In the genomic region with DNA sequence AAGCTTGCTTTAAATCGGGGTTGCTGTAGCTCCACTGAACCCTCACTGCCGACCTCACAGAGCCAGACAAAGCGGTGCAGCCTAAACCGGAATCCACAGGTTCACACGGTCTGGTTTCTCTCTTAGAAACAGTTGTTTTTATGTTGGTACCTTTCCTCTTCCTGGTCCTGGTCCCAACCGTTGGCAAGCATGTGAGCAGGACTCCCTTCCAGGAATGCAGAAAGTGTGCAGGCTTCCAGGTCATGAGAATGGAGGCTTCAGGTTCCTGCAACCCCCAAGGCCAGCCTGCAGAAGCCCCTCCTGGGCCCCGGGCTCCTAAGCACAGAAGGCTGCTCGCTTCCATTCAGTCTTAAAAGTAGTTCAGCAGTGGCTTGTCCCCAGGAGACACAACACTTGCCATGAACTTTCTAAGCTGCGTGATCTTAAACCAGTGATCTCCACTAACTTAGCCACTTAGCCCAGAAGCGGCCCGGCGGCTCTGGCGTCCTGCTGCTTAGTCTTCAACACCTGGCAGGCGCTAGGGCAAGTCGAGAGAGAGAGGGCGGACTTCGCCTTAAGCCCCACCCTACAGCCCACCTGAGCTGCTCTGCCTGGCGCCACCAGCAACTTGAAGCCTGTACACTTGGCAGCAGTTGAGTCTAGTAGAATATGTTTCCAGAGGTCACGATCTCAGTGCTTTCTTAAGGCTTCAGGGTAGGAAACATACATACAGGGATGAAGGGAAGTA, we compare ENCODE assay signal across 10 mouse cellular contexts. TPM values are rescaled to one million over a fixed set of nuclear protein-coding genes. Genes with fewer than 3 reads are reported as not detected.
A peak's percentile ranks its signal among the peaks of the same experiment; 100 is the strongest.
DNase-seq lines count a peak whose midpoint lies in the region; ATAC-seq lines count a peak whose summit lies in the region.
"Had no signal": no experiment of that assay in that cellular context is flagged by ENCODE, and none has a peak within 500 bp of the region (broad histone marks: within the 10 kb centered on the region; RNA-seq: fewer than 3 reads in every experiment).

No protein-coding gene starts in this region.

- peaks cover 11% of the 10 kb centered on the region for H3K36me3 ChIP-seq in heart, embryonic 10.5 days
- no peaks in the 10 kb centered on the region; the same call in 1 of the 2 replicates for H3K36me3 ChIP-seq in heart, embryonic 11.5 days (ENCODE audit: control insufficient read depth, insufficient read depth, low read length)
- H3K36me3 ChIP-seq in embryonic facial prominence, embryonic 14.5 days (ENCODE audit: control insufficient read depth, insufficient read depth, low read length), result peaks cover 8% of the 10 kb centered on the region; the same call in 1 of the 2 replicates

- peaks cover 31% of the 10 kb centered on the region for H3K4me1 ChIP-seq in heart, embryonic 10.5 days
- peaks cover 21% of the 10 kb centered on the region for H3K4me1 ChIP-seq in heart, embryonic 11.5 days (ENCODE audit: control insufficient read depth, insufficient read depth, low read length)
- H3K4me1 ChIP-seq in embryonic facial prominence, embryonic 14.5 days (ENCODE audit: control insufficient read depth, insufficient read depth, low read length), result peaks cover 18% of the 10 kb centered on the region

- ATAC-seq in heart, embryonic 11.5 days (replicated peaks; ENCODE audit: insufficient number of reproducible peaks, low FRiP score, low TSS enrichment), result no peak
- ATAC-seq in embryonic facial prominence, embryonic 14.5 days (ENCODE audit: low read depth), result peak; percentile 50; the same call in 1 of the 2 replicates
- ATAC-seq in megakaryocyte-erythroid progenitor cell, adult 5-6 weeks (replicated peaks; ENCODE audit: low FRiP score, low TSS enrichment, poor library complexity, severe bottlenecking), result no peak

- H3K27ac ChIP-seq in heart, embryonic 10.5 days, result peak overlapping the region; percentile 45; the same call in 1 of the 2 replicates
- no peak overlapping the region; the same call in 1 of the 2 replicates for H3K27ac ChIP-seq in heart, embryonic 11.5 days (ENCODE audit: low read depth, low read length)
- no peak overlapping the region; the same call in 1 of the 2 replicates for H3K27ac ChIP-seq in embryonic facial prominence, embryonic 14.5 days (replicated peaks; ENCODE audit: low read depth, low read length)

- no peak overlapping the region for H3K4me2 ChIP-seq in heart, embryonic 11.5 days
- H3K4me2 ChIP-seq in embryonic facial prominence, embryonic 14.5 days (ENCODE audit: low read depth, low read length), result no peak overlapping the region

- H3K9ac ChIP-seq in heart, embryonic 11.5 days (ENCODE audit: low read depth, low read length), result no peak overlapping the region
- H3K9ac ChIP-seq in embryonic facial prominence, embryonic 14.5 days (ENCODE audit: low read depth, low read length), result no peak overlapping the region

- H3K9me3 ChIP-seq in heart, embryonic 10.5 days, result no peaks in the 10 kb centered on the region
- H3K9me3 ChIP-seq in heart, embryonic 11.5 days (replicated peaks; ENCODE audit: control insufficient read depth, low read length), result no peaks in the 10 kb centered on the region
- no peaks in the 10 kb centered on the region for H3K9me3 ChIP-seq in embryonic facial prominence, embryonic 14.5 days (ENCODE audit: control insufficient read depth, low read length)

- no peak overlapping the region for H3K4me3 ChIP-seq in heart, embryonic 10.5 days
- H3K4me3 ChIP-seq in heart, embryonic 11.5 days (ENCODE audit: low read depth, low read length), result no peak overlapping the region
- H3K4me3 ChIP-seq in embryonic facial prominence, embryonic 14.5 days (ENCODE audit: low read depth, low read length), result no peak overlapping the region

- DNase-seq in heart, embryonic 10.5 days (ENCODE audit: low spot score), result no peak
- DNase-seq in CD4-positive helper T cell, adult 2 months (ENCODE audit: low read depth, low spot score), result peak; percentile 29
- peak; percentile 38 for DNase-seq in embryonic facial prominence, embryonic 14.5 days (ENCODE audit: low spot score)
- peak; percentile 33 for DNase-seq in kidney, postnatal 14 days
- no peak for DNase-seq in right cerebral cortex, postnatal 10 days (ENCODE audit: low spot score in 2 of 2)
- DNase-seq in right cerebral cortex, postnatal 4 days, result no peak
- DNase-seq: adrenal gland, postnatal 14 days; cerebellum, adult 9-10 months had no signal

- H3K27me3 ChIP-seq in heart, embryonic 10.5 days (ENCODE audit: insufficient read depth, poor library complexity, severe bottlenecking), result no peaks in the 10 kb centered on the region
- no peaks in the 10 kb centered on the region for H3K27me3 ChIP-seq in heart, embryonic 11.5 days (ENCODE audit: control insufficient read depth, insufficient read depth, low read length)
- H3K27me3 ChIP-seq in embryonic facial prominence, embryonic 14.5 days (replicated peaks; ENCODE audit: control insufficient read depth, insufficient read depth, low read length), result no peaks in the 10 kb centered on the region

- 49% methylated on average over 19 of the region's 19 CpGs for WGBS in heart, embryonic 10.5 days
- 57% methylated on average over 19 of the region's 19 CpGs for WGBS in heart, embryonic 11.5 days (ENCODE audit: insufficient replicate concordance)
- 61% methylated on average over 19 of the region's 19 CpGs for WGBS in embryonic facial prominence, embryonic 14.5 days

RNA-seq across cellular contexts. Expression of a gene that starts 17.1 kb away (rescaled TPM):
- 2.9 and 4.8 TPM in 2 replicates for polyA plus RNA-seq in heart, embryonic 10.5 days (2016; fragmentation: Nextera tagmentation; extraction: Ambion mirVana)
- 1.7 and 2.0 TPM in 2 replicates for polyA plus RNA-seq in heart, embryonic 11.5 days (2014; fragmentation: Nextera tagmentation; extraction: Ambion mirVana)
- 4.1 and 5.2 TPM in 2 replicates for polyA plus RNA-seq in embryonic facial prominence, embryonic 14.5 days (2014; fragmentation: Nextera tagmentation; extraction: Ambion mirVana)
- not detected in 2 replicates for total RNA-seq in megakaryocyte-erythroid progenitor cell, adult 5-6 weeks (2014; fragmentation: Nextera tagmentation)
- 4.9 TPM in 1 of 2 replicates, not detected in the other for total RNA-seq in megakaryocyte-erythroid progenitor cell, adult 5-6 weeks (2017)

RNA-seq across cellular contexts. Expression of a gene that starts 17.3 kb away (rescaled TPM):
- 29.6 and 39.9 TPM in 2 replicates for polyA plus RNA-seq in heart, embryonic 10.5 days (2016; fragmentation: Nextera tagmentation; extraction: Ambion mirVana)
- polyA plus RNA-seq in heart, embryonic 11.5 days (2014; fragmentation: Nextera tagmentation; extraction: Ambion mirVana), result 30.1 and 31.5 TPM in 2 replicates
- polyA plus RNA-seq in embryonic facial prominence, embryonic 14.5 days (2014; fragmentation: Nextera tagmentation; extraction: Ambion mirVana), result 42.7 and 46.3 TPM in 2 replicates
- 17.6 and 20.8 TPM in 2 replicates for total RNA-seq in megakaryocyte-erythroid progenitor cell, adult 5-6 weeks (2014; fragmentation: Nextera tagmentation)
- total RNA-seq in megakaryocyte-erythroid progenitor cell, adult 5-6 weeks (2017), result 24.7 and 32.5 TPM in 2 replicates

Comparison
In these comparisons a context has a peak if more than half of its experiments do, and no peak if none do; other contexts are left out.
1. DNase-seq: peak in CD4-positive helper T cell, adult 2 months (single experiment), embryonic facial prominence, embryonic 14.5 days (single experiment) and kidney, postnatal 14 days (single experiment); none in heart, embryonic 10.5 days (single experiment), right cerebral cortex, postnatal 10 days (0 of 2) and right cerebral cortex, postnatal 4 days (single experiment).